Mouse (Mus musculus) cerebellum, postnatal 25 days (tissue): ENCODE measurements around the gene Rplp0.
"Not testable (repeated sequence)": the region's sequence is repeated elsewhere in the genome, so short reads cannot be mapped to it uniquely, and the experiment has no call there.

Experiments
- DNase-seq, 2 experiments: peaks; one replicate each; pipeline ENCODE4 v3.0.0; 2021; ENCODE audit warnings: mixed read lengths in 2 of 2

The Rplp0 gene

GRCm38 (mm10) chr5:115553801-115554420 is 5.4 kb upstream of the Rplp0 start:
- peak; percentile 28 to 42 for DNase-seq

GRCm38 (mm10) chr5:115554536-115555291 is 4.6 kb upstream of the Rplp0 start:
- no peak for DNase-seq

- DNase-seq, result peak; percentile 80 to 88
Measured at GRCm38 (mm10) chr5:115556217-115556616, 3.0 kb upstream of the Rplp0 start.

- DNase-seq, result no peak
Measured at GRCm38 (mm10) chr5:115558182-115558794, 979 bp upstream of the Rplp0 start.

- DNase-seq, result no peak
Measured at GRCm38 (mm10) chr5:115560336-115560905, 1.2 kb downstream of the Rplp0 start.

GRCm38 (mm10) chr5:115563771-115564585 is 4.7 kb downstream of the Rplp0 start:
- no peak for DNase-seq

- DNase-seq, result peak; percentile 86 to 89
Measured at GRCm38 (mm10) chr5:115564737-115565393, 5.6 kb downstream of the Rplp0 start, which contains the start of gene Gcn1l1. Gene Gcn1l1, plus strand, starts transcription at chr5:115565254.

GRCm38 (mm10) chr5:115565403-115565802 is 6.1 kb downstream of the Rplp0 start:
- DNase-seq, result no peak

- no peak for DNase-seq
Measured at GRCm38 (mm10) chr5:115568681-115569080, 9.4 kb downstream of the Rplp0 start.

- no peak for DNase-seq
Measured at GRCm38 (mm10) chr5:115569308-115569707, 10.0 kb downstream of the Rplp0 start.

- DNase-seq, result no peak
Measured at GRCm38 (mm10) chr5:115569721-115570120, 10.5 kb downstream of the Rplp0 start.

- DNase-seq, result no peak
Measured at GRCm38 (mm10) chr5:115571086-115571485, 11.8 kb downstream of the Rplp0 start.

- peak; percentile 27 to 45 for DNase-seq
Measured at GRCm38 (mm10) chr5:115572679-115573535, 13.6 kb downstream of the Rplp0 start.

GRCm38 (mm10) chr5:115574992-115575391 is 15.7 kb downstream of the Rplp0 start:
- peak; percentile 56 to 74 for DNase-seq

- not testable (repeated sequence) for DNase-seq
Measured at GRCm38 (mm10) chr5:115577686-115578085, 18.4 kb downstream of the Rplp0 start.

- DNase-seq, result peak; percentile 60 to 72
Measured at GRCm38 (mm10) chr5:115578922-115579321, 19.7 kb downstream of the Rplp0 start.

- peak; percentile 29 to 37 for DNase-seq
Measured at GRCm38 (mm10) chr5:115579363-115579762, 20.1 kb downstream of the Rplp0 start.

- DNase-seq, result no peak
Measured at GRCm38 (mm10) chr5:115580229-115581001, 21.1 kb downstream of the Rplp0 start.

- DNase-seq, result no peak
Measured at GRCm38 (mm10) chr5:115581662-115582061, 22.4 kb downstream of the Rplp0 start.

- DNase-seq, result no peak
Measured at GRCm38 (mm10) chr5:115585616-115586015, 26.3 kb downstream of the Rplp0 start.
